Mouse (Mus musculus) intestine, embryonic 16.5 days (tissue): ENCODE data around the gene Sult2a2. TPM values are rescaled to one million over a fixed set of nuclear protein-coding genes. Genes with fewer than 3 reads are reported as not detected.
"Not testable (repeated sequence)": the region's sequence is repeated elsewhere in the genome, so short reads cannot be mapped to it uniquely, and the experiment has no call there.

ENCODE experiments used
- ATAC-seq: fragments of 200-750 bp; cut with Nextera tagmentation; 2 replicates; pipeline ENCODE4 v1.8.0; 2017; ENCODE audit warnings: moderate TSS enrichment, moderate library complexity
- H3K27ac ChIP-seq: fragments of 300-500 bp; sonication (generic); 2 replicates; pipeline ENCODE4 v1.5.1; 2014; ENCODE audit warnings: mild to moderate bottlenecking, low read length
- H3K27me3 ChIP-seq: fragments of 300-500 bp; sonication (generic); replicated peaks from 2 replicates; pipeline ENCODE4 v1.6.1; 2014; ENCODE audit warnings: low read length, control low read depth, mixed read lengths; ENCODE audit not compliant: control insufficient read depth, insufficient read depth
- H3K36me3 ChIP-seq: fragments of 300-500 bp; sonication (generic); 2 replicates; pipeline ENCODE4 v1.6.1; 2014; ENCODE audit warnings: low read length, control low read depth; ENCODE audit not compliant: control insufficient read depth, insufficient read depth
- H3K4me1 ChIP-seq: fragments of 300-500 bp; sonication (generic); 2 replicates; pipeline ENCODE4 v1.6.1; 2014; ENCODE audit warnings: low read length, control low read depth, mixed read lengths; ENCODE audit not compliant: control insufficient read depth, insufficient read depth
- H3K4me2 ChIP-seq: fragments of 300-500 bp; sonication (generic); 2 replicates; pipeline ENCODE4 v1.6.1; 2014; ENCODE audit warnings: low read depth, low read length, control low read depth
- H3K4me3 ChIP-seq: fragments of 300-500 bp; sonication (generic); 2 replicates; pipeline ENCODE4 v1.5.1; 2014; ENCODE audit warnings: mild to moderate bottlenecking, low read length
- H3K9ac ChIP-seq: fragments of 300-500 bp; sonication (generic); 2 replicates; pipeline ENCODE4 v1.6.1; 2014; ENCODE audit warnings: low read depth, low read length
- H3K9me3 ChIP-seq: fragments of 300-500 bp; sonication (generic); 2 replicates; pipeline ENCODE4 v1.6.1; 2016; ENCODE audit warnings: low read length, control low read depth; ENCODE audit not compliant: control insufficient read depth
- WGBS: fragments of 180-500 bp; shearing (Covaris S2); extraction: QIAGEN DNeasy Blood & Tissue Kit; methylation state at CpG from one replicate; pipeline ENCODE4 v1.1.7; 2014; 5-methylcytosine and 5-hydroxymethylcytosine counted together
- polyA plus RNA-seq: library from polyadenylated mRNA; unstranded; fragments of >200 nt; fragmentation: Nextera tagmentation; extraction: Ambion mirVana; gene quantifications from 2 replicates; pipeline ENCODE4 v1.2.1, GENCODE M21; 2015

Sult2a2 gene
- not detected in 2 replicates for polyA plus RNA-seq

DNA sequence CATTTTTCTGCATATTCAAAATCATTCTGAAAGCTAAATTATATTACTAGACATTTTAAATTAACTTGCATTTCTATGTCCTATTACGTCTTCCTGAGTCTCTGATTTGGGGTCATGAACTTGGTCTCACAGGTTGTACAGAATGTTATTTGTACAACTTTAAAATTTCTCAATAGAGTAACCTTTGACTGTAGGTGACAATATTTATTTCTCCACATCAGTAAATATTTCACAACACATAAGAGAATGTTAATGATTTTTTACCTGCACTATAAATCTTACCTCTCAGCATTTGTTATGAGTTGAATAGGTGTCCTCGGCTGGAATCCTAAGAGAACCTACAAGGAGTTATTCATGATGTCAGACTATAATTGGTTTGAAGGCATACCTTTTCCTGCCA is at the start of gene Sult2a2:
Sult2a2 (plus strand) TSS at position 301 of the 400 bp plus-strand sequence.
- not testable (repeated sequence) for H3K27me3 ChIP-seq, H3K9me3 ChIP-seq, H3K4me3 ChIP-seq, H3K27ac ChIP-seq, H3K36me3 ChIP-seq, H3K9ac ChIP-seq, ATAC-seq, H3K4me1 ChIP-seq, H3K4me2 ChIP-seq
- WGBS = 95% methylated on average over 1 of the region's 2 CpGs

DNA sequence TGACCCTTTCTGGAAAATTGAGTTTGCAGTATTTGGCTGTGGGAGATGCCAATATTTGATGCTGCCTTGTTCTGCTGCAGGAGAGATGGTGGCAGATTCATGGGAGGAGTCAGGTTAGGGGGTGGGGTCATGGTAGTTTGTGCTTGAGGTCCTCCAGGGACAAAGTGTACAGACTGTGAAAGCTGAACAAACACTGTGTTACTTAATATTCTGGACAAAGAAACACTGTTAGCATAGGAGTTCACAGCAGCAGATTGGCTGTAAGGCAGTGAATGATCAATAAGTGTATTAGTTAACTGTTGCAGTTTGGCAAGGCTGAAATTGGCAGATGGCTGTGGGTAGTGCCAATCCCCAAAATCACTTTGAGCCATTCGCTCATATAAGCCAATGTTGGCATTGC is 80.6 kb downstream of the Sult2a2 start:
- Histone ChIP-seq H3K9me3 (0 out of 2 replicates have a peak, but pooled peaks cover 3% of the 10 kb centered on the region), H3K27me3 (no peaks in the 10 kb centered on the region), H3K27ac (no peak overlapping the region), H3K9ac (no peak overlapping the region), H3K4me1 (no peaks in the 10 kb centered on the region), H3K4me2 (no peak overlapping the region), H3K36me3 (no peaks in the 10 kb centered on the region), H3K4me3 (no peak overlapping the region)
- 76% methylated on average over 1 of the region's 1 CpGs for WGBS
- no peak for ATAC-seq

Other genes with a start within 250 kb of the Sult2a2 start
- not detected in 2 replicates for gene Bsph2, start 162.4 kb upstream of the Sult2a2 start, polyA plus RNA-seq
- not detected in 2 replicates for gene Sult2a5, start 109.5 kb upstream of the Sult2a2 start, polyA plus RNA-seq
- 0.17 TPM in 1 of 2 replicates, not detected in the other for gene Sult2a1, start 103.9 kb downstream of the Sult2a2 start, polyA plus RNA-seq